Mouse (Mus musculus) testis, adult 2 months (tissue): Measurements from ENCODE around the gene March11.

Experiments used
- CTCF ChIP-seq: fragments of 200-500 bp; IDR thresholded peaks from 2 replicates; pipeline ENCODE4 v1.5.1; 2012; ENCODE audit warnings: low read depth, mild to moderate bottlenecking, inconsistent platforms, low read length, moderate library complexity; ENCODE audit not compliant: control insufficient read depth, insufficient read depth, insufficient replicate concordance
- POLR2A ChIP-seq: fragments of 200-500 bp; IDR thresholded peaks from 2 replicates; pipeline ENCODE4 v1.6.1; 2012; ENCODE audit warnings: low read depth, mild to moderate bottlenecking, inconsistent platforms, low read length, moderate library complexity; ENCODE audit not compliant: control insufficient read depth

- TF ChIP-seq POLR2A: no peak
- no peak for TF ChIP-seq CTCF
Observed at GRCm38 (mm10) chr15:26338343-26338742, 29.5 kb downstream of the March11 start.
